Mouse (Mus musculus) B cell, adult 2 months (primary cell): ENCODE data around the gene Morn4.
A peak's percentile ranks its signal among the peaks of the same experiment; 100 is the strongest.

ENCODE experiments used
- DNase-seq, 2 experiments: peaks; one replicate each; pipeline ENCODE4 v3.0.0; 2022

Gene Morn4

GRCm38 (mm10) chr19:42086166-42086565 lies at the start of gene Morn4:
TSS of gene Morn4 (minus strand) at chr19:42086357.
- peak; percentile 56 to 63 for DNase-seq

DNA sequence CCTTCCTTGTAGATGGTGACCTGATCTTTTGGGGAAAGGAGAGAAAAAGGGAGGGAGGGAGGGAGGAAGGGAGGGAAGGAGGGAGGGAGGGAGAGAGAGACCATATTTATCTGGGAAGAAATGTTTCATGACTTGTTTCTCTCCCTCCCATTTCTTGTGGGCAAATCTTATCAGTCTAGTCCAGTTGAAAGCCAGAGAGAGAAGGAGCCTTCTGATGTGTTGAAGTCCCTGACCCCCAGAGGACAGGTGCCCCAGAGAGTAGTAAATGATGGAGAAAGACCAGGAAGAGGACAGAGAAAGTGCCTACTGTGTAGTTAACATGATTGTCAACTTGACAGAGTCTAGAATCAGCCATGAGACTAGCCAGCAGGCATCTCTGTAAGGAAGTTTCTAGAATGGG lies 48.9 kb upstream of the Morn4 start:
- no peak for DNase-seq

DNA sequence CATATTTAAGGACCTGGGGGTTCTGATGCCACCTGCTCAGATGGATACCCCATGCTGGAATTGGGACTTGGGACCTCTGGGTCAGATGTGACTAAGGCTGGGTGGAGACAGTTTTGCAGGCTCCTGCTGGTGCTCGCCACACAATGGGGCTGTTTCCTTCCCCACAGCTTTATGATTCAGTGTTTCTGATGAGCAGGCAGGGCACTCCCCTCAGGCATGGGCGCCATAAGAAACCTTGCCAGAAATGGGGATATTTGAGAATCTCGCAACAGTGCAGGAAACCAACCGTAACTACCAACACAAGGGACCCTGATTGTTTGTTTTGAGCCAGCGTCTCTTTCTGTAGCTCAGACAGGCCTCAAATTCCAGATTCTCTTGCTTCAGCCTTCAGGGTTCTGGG lies 44.9 kb upstream of the Morn4 start:
- DNase-seq = no peak

DNA sequence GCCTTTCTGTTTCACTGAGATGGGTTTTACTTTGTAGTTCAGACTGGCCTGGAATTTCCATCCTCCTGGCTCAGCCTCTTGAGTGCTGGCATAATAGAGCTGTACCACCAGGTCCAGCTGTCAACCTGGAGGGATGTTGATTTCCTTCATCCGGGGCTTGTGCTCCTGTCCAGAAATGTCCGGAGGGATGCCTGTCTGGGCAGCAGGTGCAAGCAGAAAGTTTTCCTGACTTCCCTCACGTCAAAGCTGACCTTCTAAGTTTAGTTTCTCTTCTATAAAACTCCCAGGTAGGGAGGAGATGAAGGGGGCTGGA lies 44.1 kb upstream of the Morn4 start:
- no peak for DNase-seq

DNA sequence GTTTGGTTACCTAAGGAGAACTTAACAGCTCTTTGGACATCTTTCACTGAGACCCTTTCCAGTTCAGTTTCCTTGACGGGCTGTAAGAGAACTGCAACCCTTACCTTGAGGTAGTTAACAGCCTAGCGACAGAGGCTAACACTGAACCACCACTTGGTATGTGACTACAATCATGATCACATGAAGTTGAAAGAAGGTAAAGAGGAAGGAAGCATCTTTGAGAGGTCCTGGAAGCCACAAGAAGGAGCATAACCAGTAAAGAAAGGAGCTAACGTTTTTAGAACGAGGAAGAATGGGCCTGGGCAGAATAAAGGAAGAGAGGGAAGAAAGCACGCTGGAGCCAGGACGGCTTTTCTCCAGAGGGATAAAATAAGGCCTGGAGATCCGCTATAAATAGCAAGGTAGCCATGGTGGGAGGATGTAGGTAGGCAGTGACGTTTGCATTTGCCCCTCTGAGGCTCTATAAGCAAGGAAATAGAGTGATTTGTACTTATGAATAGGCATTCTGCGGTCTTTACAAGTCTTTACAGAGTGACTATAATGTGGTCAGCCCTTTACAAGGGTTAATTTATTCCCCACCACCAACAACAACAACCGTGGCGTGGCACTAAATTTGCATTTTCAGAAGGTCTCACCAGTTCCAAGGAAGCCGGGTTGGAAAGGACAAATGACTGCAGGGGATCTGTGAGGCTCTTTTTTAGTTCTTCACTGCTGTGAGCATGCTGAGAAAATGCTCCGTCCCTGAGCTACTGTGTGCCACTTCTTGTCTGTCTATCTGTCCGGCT lies 43.5 kb upstream of the Morn4 start:
- DNase-seq = no peak

GRCm38 (mm10) chr19:42128787-42129508 lies 42.8 kb upstream of the Morn4 start, which contains the start of gene Avpi1:
TSS of gene Avpi1 (minus strand) at chr19:42129059.
- peak; percentile 93 to 95 for DNase-seq

DNA sequence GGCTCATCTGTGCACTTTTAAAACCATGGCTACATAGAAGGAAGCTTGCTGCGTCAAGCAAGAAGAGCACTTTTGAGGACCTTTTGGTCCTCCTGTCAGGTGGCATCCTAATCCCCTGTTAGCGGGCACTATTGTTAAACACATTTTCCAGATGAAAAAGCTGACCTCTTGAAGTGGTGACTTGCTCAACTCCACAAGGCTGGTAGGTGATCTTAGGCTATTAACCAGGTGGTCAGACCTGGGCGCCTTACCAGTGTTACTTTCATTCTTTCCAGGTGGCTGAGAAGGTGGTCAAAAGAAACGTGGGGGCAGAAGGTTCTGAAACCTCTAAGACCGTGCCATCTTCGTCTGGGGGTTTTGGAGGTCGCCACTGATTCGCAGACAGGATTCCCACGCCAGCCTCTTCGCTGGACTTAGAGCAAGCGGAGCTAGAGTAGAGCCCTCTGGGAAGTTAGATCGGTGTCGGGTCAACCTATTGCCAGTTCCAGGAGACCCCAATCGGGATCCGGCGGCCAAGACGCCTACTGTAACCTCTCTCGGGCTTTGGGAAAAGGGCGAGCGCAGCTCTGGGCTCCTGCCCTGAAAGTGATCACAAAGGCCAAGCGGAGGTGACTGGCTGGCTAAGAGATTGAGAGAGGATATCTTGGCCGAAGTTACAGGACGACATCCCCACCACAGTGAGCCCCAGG lies 42.0 kb upstream of the Morn4 start:
- DNase-seq = peak in 1 of 2 experiments; percentile 14

GRCm38 (mm10) chr19:42127024-42127423 lies 40.9 kb upstream of the Morn4 start:
- DNase-seq = no peak

DNA sequence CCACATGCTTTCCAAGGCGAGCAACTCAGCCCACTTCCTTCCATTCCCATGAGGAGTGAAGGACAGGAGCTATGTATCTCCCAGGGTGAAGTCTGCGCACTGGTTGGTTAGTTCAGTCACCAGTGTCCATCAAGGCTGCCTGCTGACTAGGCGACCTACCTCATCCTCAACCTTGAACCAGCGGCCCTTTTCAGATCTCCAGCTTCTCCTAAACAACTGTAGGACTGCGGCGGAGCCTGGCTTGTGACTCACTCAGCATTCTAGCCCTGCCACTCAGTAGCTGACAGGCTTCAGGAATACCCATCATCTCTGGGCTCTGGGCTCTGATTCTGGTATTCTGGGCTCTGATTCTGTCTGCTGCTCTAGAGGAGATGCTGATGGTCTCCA lies 40.1 kb upstream of the Morn4 start:
- no peak for DNase-seq

DNA sequence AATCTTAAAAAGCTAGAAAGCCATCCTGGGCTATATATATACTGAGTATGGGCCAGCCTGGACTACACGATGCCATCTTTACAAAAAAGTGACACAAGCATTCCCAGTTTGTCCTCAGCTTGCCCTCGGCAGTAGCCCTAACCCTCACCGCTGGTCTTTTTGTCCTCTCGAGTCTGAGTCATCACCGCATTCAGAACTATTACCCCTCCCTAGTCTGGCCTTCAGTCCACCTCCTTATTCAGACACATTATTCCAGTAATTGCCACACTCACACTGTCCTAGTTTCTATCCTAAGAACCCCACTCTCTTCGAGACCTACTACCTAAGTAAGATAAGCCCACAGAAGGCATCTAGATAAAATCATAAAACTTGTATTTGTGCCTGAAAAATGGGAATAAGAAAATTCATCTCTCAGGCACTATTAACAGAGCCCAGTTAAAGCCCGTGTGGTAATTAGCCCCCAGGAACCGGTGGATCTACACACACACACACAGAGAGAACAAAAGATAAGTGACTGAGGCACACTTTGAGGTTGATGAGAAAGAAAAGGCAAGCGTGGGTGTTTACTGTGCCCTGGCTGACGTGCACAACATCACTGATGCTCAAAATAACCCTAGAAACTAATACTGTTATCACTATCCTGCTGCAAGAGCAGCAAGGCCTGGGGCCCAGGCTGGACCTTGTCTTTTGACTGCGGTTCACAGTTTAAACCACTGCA lies 39.5 kb upstream of the Morn4 start:
- DNase-seq = no peak

DNA sequence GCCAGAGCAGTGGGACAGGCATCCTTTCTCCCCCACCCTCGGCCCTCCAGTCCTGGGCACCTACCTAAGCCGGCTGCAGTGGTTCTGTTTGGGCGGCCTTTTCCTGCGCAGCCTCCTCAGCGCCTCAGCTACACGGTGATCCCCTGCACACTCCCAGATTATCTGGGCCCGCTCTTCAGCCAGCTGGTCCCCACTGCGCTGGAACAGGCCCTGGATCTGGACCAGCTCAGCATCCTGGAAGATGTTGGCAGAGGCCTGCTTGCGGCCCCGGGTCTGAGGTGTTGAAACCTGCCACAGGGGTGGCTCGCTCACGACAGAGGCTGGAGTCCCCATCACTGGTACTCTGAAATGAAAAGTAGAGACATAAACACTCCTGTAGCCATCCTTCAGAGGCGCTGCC lies 38.5 kb upstream of the Morn4 start:
- no peak for DNase-seq

DNA sequence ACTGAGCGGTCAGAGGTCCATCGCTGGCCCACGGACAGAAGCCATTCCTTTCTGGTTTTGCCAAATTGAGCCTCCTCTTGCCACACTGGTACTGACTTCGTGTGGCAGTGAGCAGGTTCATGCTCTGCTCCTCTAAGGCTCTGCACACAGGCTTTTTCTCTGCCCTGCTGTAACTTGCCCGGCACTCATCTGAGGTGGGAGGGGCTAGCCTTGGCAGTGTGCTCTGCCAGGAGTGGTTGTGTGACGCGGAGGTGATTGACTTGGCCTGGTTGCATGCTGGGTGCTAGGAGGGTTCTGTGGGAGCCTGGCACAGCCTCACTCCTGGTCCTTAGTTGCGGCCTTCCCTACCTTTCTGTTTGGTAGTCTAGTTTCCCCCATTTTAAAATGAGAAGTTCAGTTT lies 34.3 kb upstream of the Morn4 start:
- DNase-seq = no peak

DNA sequence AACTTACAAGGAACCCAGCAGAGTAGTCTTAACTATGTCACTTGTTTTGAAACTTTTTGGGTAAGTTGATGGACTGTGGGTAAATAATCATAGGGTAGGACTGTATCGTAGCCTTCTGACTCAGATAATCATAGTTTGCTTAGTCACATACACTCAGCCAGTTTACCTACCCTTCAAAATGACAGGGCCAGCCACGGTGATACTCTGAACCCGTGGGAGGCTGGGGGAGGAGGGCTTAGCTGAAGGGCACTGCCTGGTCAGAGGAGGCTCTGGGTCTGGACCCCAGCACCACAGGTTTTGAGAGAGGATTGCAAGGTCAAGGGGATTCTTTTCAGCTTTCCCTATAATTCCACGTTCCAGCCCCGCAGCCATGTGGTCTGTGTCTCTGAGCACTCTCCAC lies 32.4 kb upstream of the Morn4 start:
- no peak for DNase-seq

DNA sequence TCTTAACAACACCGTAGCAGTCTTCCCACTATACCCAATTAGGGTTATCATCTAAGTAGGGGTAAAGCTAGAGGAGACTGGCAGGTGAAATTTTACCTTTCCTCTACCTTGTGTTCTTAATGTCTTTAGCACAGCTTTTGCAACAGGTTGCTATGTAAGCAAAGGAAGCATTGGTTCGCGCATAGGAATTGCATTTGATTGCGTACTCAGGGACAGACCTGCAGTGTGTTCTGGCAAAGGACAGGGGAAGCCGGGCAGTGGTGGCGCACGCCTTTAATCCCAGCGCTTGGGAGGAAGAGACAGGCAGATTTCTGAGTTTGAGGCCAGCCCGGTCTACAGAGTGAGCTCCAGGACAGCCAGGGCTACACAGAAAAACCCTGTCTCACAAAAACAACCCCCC lies 32.0 kb upstream of the Morn4 start:
- no peak for DNase-seq

- DNase-seq = no peak
Measured at GRCm38 (mm10) chr19:42115783-42116335, 29.7 kb upstream of the Morn4 start.

DNA sequence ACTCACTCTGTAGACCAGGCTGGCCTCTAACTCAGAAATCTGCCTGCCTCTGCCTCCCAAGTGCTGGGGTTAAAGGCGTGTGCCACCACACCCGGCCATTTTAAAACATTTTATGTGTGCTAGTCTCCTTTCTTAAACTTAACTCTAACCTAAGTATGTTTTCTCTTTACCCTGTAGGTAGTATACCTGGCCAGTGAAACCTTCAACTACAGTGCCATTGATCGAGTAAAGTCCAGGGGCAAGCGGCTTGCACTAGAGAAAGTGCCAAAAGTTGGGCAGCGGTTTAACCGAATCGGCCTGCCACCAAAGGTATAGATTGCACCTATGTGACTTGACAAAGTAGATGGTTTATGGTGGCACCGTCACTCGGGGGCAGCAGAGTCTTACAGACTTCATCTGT lies 18.5 kb upstream of the Morn4 start:
- no peak for DNase-seq

- no peak for DNase-seq
Measured at GRCm38 (mm10) chr19:42099406-42099805, 13.2 kb upstream of the Morn4 start.

DNA sequence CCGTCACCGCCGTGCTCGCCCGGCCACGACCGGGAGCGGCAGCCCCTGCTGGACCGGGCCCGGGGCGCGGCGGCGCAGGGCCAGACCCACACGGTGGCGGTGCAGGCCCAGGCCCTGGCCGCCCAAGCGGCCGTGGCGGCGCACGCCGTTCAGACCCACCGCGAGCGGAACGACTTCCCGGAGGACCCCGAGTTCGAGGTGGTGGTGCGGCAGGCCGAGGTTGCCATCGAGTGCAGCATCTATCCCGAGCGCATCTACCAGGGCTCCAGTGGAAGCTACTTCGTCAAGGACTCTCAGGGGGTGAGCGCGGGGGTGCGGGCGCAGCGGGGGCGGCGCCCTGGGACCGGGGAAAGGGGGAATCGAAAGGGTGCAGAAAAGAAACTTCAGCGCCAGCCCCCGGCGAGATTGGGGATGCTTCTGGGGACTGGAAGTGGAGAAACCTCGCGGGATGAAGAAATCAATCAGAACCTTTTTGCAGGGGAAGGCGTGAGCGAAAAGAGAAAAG lies 4.5 kb upstream of the Morn4 start:
- DNase-seq = peak in 1 of 2 experiments; percentile 59

DNA sequence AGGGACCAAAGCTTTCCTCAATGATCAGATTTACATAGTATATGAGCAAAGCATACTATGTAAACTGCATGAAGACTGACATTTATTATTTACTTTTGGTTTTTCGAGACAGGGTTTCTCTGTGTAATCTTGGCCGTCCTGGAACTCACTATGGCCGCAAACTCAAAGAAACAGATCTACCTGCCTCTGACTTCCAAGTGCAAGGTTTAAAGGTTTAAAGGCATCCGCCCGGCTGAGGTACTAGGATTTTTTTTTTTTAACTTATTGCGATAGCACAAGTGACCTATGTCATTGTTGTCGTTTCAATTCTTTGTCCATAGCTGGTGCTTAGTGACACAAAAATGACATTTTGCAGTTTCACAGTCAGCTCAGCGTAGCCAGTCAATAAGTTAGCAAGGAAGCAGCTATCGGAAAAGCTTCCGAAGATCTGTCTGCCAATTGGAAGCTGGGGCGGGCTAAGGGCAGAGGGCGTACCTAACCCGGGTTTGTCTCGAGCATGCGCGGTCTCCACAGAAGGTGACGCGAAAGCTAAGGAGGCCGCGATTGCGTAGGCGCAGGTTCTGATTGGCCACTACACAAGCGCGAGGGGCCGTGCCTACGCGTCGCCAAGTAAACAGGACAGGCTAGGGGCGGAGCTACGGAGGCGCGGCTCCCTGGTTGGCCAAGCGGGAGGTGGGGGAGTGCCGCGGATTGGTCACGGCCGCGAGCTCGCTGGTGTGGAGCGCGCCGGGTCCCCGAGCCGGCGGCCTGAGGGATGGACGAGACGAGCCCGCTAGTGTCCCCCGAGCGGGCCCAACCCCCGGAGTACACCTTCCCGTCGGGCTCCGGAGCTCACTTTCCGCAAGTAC lies 3.8 kb upstream of the Morn4 start, which contains the start of gene Pi4k2a:
Gene Pi4k2a, plus strand, starts transcription at position 723 of the 848 bp plus-strand sequence.
- DNase-seq = peak; percentile 96 to 97

- peak; percentile 75 for DNase-seq
Measured at GRCm38 (mm10) chr19:42089103-42089747, 3.1 kb upstream of the Morn4 start.

GRCm38 (mm10) chr19:42085690-42086089 lies 467 bp downstream of the Morn4 start:
- DNase-seq = peak in 1 of 2 experiments; percentile 5
